Mouse (Mus musculus): ENCODE measurements around the gene Cbl.

DNA sequence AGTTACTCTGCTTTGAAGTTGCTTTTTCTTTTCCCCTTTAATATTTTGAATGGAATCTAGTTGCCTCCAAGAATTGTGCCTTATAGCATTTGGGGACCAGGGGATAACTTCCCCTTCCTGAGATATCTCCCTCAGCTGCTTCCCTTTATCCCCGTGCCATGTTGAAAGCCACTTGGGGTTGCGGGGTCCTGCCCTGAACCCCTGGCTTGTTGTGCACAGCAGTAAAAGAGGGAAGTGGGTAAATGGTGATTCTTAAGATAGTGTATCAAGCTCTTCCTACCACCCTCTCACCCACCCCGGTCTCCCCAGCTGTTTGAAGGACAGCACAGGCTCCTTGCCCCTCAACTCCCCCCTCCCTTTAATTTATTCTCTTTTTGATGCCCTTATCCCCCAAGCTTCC, 139.1 kb downstream of the Cbl start:
- TF ChIP-seq POLR2A (IDR thresholded peaks at IDR 0.05; ENCODE audit: extremely low read depth, insufficient read depth, low read length) (no peak), CTCF (IDR thresholded peaks at IDR 0.05; ENCODE audit: low read depth, low read length) (no peak)

All from liver, adult 2 months (tissue).